Mouse (Mus musculus): ENCODE results near the gene Cntln.

The Cntln gene

GRCm38 (mm10) chr4:85054616-85055015 lies 170.5 kb downstream of the Cntln start:
- DNase-seq (ENCODE audit: low spot score in 2 of 2) = no peak

- DNase-seq (ENCODE audit: low spot score in 2 of 2) = no peak
These were observed 175.5 kb downstream of the Cntln start for GRCm38 (mm10) chr4:85059598-85059997.

GRCm38 (mm10) chr4:85061676-85062075 lies 177.6 kb downstream of the Cntln start:
- DNase-seq (ENCODE audit: low spot score in 2 of 2) = no peak

GRCm38 (mm10) chr4:85096033-85096432 lies 211.9 kb downstream of the Cntln start:
- DNase-seq (ENCODE audit: low spot score in 2 of 2) = no peak

- no peak for DNase-seq (ENCODE audit: low spot score in 2 of 2)
These were observed 212.6 kb downstream of the Cntln start for GRCm38 (mm10) chr4:85096682-85097081.

- DNase-seq (ENCODE audit: low spot score in 2 of 2) = no peak
These were observed 218.1 kb downstream of the Cntln start for GRCm38 (mm10) chr4:85102168-85102567.

GRCm38 (mm10) chr4:85106416-85106815 lies 222.3 kb downstream of the Cntln start:
- no peak for DNase-seq (ENCODE audit: low spot score in 2 of 2)

- DNase-seq (ENCODE audit: low spot score in 2 of 2) = no peak
These were observed 222.9 kb downstream of the Cntln start for GRCm38 (mm10) chr4:85106961-85107360.

GRCm38 (mm10) chr4:85120271-85120670 lies 236.2 kb downstream of the Cntln start:
- no peak for DNase-seq (ENCODE audit: low spot score in 2 of 2)

GRCm38 (mm10) chr4:85149726-85150125 lies 265.6 kb downstream of the Cntln start:
- DNase-seq (ENCODE audit: low spot score in 2 of 2) = no peak

- no peak for DNase-seq (ENCODE audit: low spot score in 2 of 2)
These were observed 267.8 kb downstream of the Cntln start for GRCm38 (mm10) chr4:85151881-85152280.

- no peak for DNase-seq (ENCODE audit: low spot score in 2 of 2)
These were observed 270.3 kb downstream of the Cntln start for GRCm38 (mm10) chr4:85154361-85154760.

- no peak for DNase-seq (ENCODE audit: low spot score in 2 of 2)
These were observed 277.0 kb downstream of the Cntln start for GRCm38 (mm10) chr4:85161156-85161555.

- DNase-seq (ENCODE audit: low spot score in 2 of 2) = peak; percentile 18 to 35
These were observed 278.6 kb downstream of the Cntln start for GRCm38 (mm10) chr4:85162468-85163312.

- DNase-seq (ENCODE audit: low spot score in 2 of 2) = no peak
These were observed 279.2 kb downstream of the Cntln start for GRCm38 (mm10) chr4:85163313-85163615.

- no peak for DNase-seq (ENCODE audit: low spot score in 2 of 2)
These were observed 283.9 kb downstream of the Cntln start for GRCm38 (mm10) chr4:85168001-85168400.

- DNase-seq (ENCODE audit: low spot score in 2 of 2) = peak; percentile 34 to 69
These were observed 291.4 kb downstream of the Cntln start for GRCm38 (mm10) chr4:85175466-85175865.

- DNase-seq (ENCODE audit: low spot score in 2 of 2) = no peak
These were observed 294.4 kb downstream of the Cntln start for GRCm38 (mm10) chr4:85178394-85179051.
